Mouse (Mus musculus): ENCODE data around the gene Fam20a. TPM values are rescaled to one million over a fixed set of nuclear protein-coding genes. Genes with fewer than 3 reads are reported as not detected.

The Fam20a gene
- polyA plus RNA-seq, 1 experiment from 2014 or later = 3.3 TPM

DNA sequence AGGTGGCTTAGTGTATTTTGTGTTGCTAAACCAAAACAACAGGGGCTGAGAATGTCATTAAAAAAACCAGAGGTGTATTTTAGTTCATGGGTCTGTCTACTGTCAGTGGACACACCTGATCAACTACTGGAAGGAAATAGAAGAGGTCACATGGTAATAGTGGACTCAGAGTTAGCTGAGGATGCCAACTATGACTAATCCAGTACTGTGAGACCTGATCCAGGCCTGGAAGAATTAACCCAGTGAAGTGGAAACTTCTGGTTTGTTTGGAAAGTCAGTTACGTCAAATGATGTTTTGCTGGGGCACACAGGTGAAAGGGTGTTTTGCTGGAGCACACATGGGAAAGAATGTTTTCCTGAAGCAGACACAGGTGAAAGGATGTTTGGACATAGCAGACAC lies 12.3 kb upstream of the Fam20a start:
- no peak overlapping the region for H3K4me3 ChIP-seq
- 87% methylated on average over 1 of the region's 1 CpGs for WGBS
- H3K9me3 ChIP-seq = no peaks in the 10 kb centered on the region
- H3K9ac ChIP-seq = no peak overlapping the region
- no peaks in the 10 kb centered on the region for H3K36me3 ChIP-seq
- ATAC-seq (ENCODE audit: insufficient number of reproducible peaks, insufficient read depth, low FRiP score, low TSS enrichment) = no peak
- no peaks in the 10 kb centered on the region for H3K27me3 ChIP-seq
- no peak overlapping the region for H3K27ac ChIP-seq
- peaks cover 6% of the 10 kb centered on the region; the same call in 1 of the 2 replicates for H3K4me1 ChIP-seq
- no peak overlapping the region for H3K4me2 ChIP-seq (replicated peaks)

DNA sequence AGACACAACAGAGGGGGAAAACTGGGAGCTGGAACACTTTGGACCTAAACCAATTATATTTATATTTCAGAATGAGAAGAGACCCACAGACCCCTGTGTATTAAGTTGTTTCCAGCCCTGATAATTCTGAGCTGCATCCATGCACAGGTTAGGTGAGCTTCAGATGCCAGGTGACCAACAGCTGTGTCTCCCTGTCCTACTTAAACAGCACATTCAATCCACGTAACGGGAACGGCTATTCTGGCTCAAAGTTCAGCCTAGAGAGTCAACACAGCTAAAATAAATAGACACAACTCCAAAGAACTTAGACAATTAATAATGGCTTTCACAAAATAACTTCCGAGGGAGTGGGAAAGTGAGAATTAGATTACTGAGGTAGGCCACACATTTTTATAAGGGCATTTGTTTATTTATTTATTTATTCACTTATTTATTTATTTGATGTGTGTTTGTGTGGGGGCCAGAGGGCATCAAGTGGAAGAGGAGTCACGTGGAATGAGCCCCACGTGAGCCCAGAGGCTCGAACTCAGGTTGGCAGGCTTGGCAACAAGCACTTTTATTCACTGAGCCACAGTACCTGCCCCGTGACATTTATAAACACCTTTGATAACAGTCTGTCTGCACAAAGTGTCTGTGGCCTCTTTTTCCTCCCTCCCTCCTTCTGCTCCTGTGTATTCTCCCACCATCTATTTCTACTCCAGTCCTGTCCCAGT lies 10.8 kb upstream of the Fam20a start:
- no peak for ATAC-seq (ENCODE audit: insufficient number of reproducible peaks, insufficient read depth, low FRiP score, low TSS enrichment)
- Histone ChIP-seq H3K36me3 (no peaks in the 10 kb centered on the region), H3K9ac (no peak overlapping the region), H3K4me1 (peaks cover 6% of the 10 kb centered on the region; the same call in 1 of the 2 replicates), H3K27ac (no peak overlapping the region), H3K27me3 (no peaks in the 10 kb centered on the region), H3K4me3 (no peak overlapping the region), H3K9me3 (no peaks in the 10 kb centered on the region), H3K4me2 (replicated peaks) (no peak overlapping the region)
- 82% methylated on average over 8 of the region's 8 CpGs for WGBS

DNA sequence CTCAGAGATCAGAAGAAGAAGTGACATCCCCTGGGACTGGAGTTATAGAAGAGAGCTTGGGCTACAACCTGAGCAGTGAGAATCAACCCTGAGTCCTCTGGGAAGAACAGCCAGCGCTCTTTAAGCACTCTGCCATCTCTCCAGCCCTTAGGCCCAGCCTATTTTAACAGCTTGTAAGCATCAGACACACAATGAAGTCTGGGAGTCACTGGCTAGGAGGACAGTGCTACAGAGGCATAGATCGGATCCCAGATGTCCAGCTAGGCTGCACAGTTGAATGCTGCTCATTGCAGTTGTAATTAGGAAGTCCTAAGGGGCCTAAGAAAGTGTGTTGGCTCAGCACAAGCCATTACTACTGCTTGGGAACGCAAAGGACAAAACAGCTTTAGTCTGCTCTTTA lies 6.3 kb upstream of the Fam20a start:
- H3K9me3 ChIP-seq = no peaks in the 10 kb centered on the region
- no peak overlapping the region for H3K27ac ChIP-seq
- no peak overlapping the region for H3K4me3 ChIP-seq
- WGBS = 56% methylated on average over 3 of the region's 3 CpGs
- H3K36me3 ChIP-seq = no peaks in the 10 kb centered on the region
- H3K4me2 ChIP-seq (replicated peaks) = no peak overlapping the region
- H3K4me1 ChIP-seq = no peaks in the 10 kb centered on the region
- no peak for ATAC-seq (ENCODE audit: insufficient number of reproducible peaks, insufficient read depth, low FRiP score, low TSS enrichment)
- H3K9ac ChIP-seq = no peak overlapping the region
- H3K27me3 ChIP-seq = no peaks in the 10 kb centered on the region

DNA sequence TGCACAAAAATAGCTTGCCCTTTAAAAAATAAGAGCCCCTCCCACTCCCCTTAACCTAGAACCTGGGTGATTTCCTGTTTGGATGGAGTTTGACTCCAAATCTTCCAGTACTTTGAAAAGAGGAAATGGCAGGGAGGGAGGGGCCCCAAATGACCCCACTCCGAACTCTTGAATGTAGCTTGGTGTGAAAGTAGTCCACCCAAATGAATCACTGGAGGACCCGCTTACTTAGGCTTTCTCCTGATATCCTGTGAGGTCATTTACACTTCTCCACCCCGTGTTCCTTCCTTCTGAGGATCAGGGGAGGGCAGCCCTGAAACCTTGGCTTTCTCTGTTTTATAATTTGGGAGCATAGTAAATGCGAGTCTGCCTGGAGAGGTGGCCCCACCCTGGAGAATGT lies 632 bp upstream of the Fam20a start:
- Histone ChIP-seq H3K27me3 (peaks cover 21% of the 10 kb centered on the region), H3K36me3 (no peaks in the 10 kb centered on the region), H3K4me2 (replicated peaks) (peak overlapping the region; percentile 93; the same call in 1 of the 2 replicates), H3K9ac (no peak overlapping the region), H3K9me3 (no peaks in the 10 kb centered on the region), H3K27ac (no peak overlapping the region), H3K4me1 (peaks cover 16% of the 10 kb centered on the region), H3K4me3 (no peak overlapping the region)
- ATAC-seq (ENCODE audit: insufficient number of reproducible peaks, insufficient read depth, low FRiP score, low TSS enrichment) = no peak
- WGBS = 49% methylated on average over 4 of the region's 4 CpGs

DNA sequence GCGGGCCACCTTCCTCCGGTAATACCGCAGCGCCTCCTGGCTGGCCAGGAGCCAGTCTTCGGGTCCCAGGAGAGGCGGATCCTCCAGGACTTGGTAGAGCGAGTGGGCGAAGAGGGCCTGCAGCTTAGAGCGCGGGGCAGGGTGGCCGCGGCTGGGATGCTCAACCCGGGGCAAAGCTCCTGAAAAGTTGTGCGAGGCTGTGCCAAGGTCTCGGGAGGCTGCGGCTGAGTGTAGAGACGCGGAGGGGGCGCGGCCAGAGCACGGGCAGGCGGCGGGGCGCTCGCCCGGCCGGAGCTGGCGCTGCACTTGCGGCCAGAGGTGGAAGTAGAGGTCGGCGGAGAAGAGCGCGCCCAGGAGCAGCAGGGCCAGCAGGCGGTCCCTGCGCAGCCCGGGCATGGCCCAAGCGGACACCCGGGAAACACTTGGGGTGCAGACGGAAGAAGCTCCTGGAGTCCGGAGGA lies 729 bp downstream of the Fam20a start:
- WGBS = under 1% methylated on average over 40 of the region's 40 CpGs
- Histone ChIP-seq H3K4me1 (peaks cover 16% of the 10 kb centered on the region), H3K4me3 (peak overlapping the region; percentile 45), H3K9ac (peak overlapping the region; percentile 37), H3K4me2 (replicated peaks) (peak overlapping the region; percentile 93), H3K27me3 (peaks cover 21% of the 10 kb centered on the region), H3K27ac (no peak overlapping the region), H3K36me3 (no peaks in the 10 kb centered on the region), H3K9me3 (no peaks in the 10 kb centered on the region)
- no peak; the same call in 1 of the 2 replicates for ATAC-seq (ENCODE audit: insufficient number of reproducible peaks, insufficient read depth, low FRiP score, low TSS enrichment)

DNA sequence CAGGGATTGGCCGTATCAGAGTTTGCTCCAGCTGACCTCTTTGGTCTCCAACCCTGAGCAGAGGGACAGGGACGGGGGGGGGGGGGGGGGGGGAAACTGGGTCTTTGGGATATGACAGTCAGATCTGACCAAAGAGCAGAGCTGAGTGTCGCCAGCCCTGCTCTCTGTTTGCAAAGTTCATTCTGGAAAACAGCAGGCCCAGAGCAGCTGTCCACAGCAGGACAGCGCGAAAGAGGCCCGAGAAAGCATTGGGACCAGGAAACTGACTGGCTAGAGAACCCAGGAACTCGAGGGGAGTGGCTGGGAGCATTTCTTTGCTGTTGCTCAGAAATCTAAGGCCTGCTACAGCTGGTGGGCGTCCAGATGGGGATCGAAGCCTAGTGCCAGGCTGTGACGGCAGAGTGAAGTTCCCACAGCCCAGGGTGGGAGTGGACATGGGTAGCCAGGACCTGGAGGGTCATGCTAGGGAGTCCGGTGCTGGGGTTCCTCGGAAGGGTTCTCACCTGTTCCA lies 1.2 kb downstream of the Fam20a start:
- Histone ChIP-seq H3K9me3 (no peaks in the 10 kb centered on the region), H3K36me3 (no peaks in the 10 kb centered on the region), H3K27me3 (peaks cover 21% of the 10 kb centered on the region), H3K4me2 (replicated peaks) (peak overlapping the region; percentile 93), H3K27ac (no peak overlapping the region), H3K9ac (peak overlapping the region; percentile 37; the same call in 1 of the 2 replicates), H3K4me1 (peaks cover 16% of the 10 kb centered on the region), H3K4me3 (peak overlapping the region; percentile 45)
- 11% methylated on average over 12 of the region's 12 CpGs for WGBS
- ATAC-seq (ENCODE audit: insufficient number of reproducible peaks, insufficient read depth, low FRiP score, low TSS enrichment) = peak; percentile 63; the same call in 1 of the 2 replicates

DNA sequence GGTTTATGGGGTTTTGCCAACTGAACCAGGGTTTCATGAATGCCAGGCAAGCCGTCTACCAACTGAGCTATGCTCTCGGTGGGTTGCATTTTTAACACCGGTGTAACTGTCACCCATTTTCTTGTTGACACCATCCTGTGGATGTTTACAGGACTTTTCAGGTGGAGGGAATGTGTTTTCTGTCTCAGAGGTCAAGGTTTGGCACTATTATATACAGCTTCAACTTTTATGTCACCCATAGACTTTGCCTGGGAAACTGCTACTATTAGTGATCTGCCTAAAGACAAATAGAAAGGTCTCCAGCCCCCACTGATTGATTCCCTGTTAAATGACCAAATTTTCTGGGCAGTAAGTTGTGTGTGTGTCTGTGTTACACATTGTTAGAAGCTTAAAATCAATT lies 2.7 kb downstream of the Fam20a start:
- Histone ChIP-seq H3K9me3 (no peaks in the 10 kb centered on the region), H3K27ac (no peak overlapping the region), H3K4me2 (replicated peaks) (no peak overlapping the region), H3K4me1 (peaks cover 29% of the 10 kb centered on the region), H3K9ac (no peak overlapping the region), H3K36me3 (no peaks in the 10 kb centered on the region), H3K27me3 (peaks cover 21% of the 10 kb centered on the region), H3K4me3 (no peak overlapping the region)
- WGBS = 87% methylated on average over 3 of the region's 3 CpGs
- ATAC-seq (ENCODE audit: insufficient number of reproducible peaks, insufficient read depth, low FRiP score, low TSS enrichment) = no peak

DNA sequence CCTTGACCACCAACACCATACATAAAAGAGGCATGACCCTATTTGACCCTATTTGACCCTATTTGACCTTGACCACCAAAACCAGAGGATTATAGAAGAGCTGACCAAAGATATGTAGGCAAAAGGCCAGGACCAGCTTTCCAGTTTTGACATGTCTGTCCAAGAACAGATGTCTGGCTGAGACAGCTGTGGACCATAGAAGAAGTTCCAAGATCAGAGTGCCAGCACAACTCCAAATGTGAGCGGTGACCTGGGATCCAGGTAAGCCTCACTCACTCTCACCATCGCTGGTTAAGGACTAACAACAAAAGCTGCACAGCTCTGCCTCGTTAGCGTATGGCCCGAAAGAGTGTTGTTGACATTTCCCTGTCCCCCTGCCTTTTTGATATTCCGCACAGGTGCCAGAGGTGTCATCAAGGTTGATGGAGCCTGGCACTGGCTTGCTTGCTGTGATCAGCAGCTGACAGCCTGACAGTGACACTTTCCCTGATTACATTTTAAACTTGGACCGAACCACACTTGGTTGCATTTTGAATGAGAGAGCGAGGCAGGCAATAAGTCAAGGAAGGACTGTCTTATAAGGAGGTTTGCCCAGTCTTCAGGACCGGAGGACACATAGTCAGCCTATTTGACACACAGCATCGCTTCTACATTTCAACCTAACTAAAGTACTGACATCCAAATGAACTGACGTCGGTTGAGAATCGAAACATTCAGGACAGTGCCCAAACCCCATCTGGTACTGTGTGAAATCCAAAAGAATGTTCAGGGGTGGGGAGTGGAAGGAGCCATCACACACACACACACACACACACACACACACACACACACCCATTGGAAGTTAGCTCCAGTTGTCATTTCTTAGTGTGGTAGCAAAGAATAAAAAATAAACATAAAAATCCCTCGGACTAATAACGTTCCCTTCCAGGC lies 3.8 kb downstream of the Fam20a start:
- Histone ChIP-seq H3K4me3 (no peak overlapping the region), H3K4me1 (peaks cover 39% of the 10 kb centered on the region), H3K36me3 (no peaks in the 10 kb centered on the region), H3K4me2 (replicated peaks) (no peak overlapping the region), H3K27ac (no peak overlapping the region), H3K9ac (no peak overlapping the region), H3K27me3 (peaks cover 20% of the 10 kb centered on the region), H3K9me3 (no peaks in the 10 kb centered on the region)
- WGBS = 85% methylated on average over 15 of the region's 15 CpGs
- ATAC-seq (ENCODE audit: insufficient number of reproducible peaks, insufficient read depth, low FRiP score, low TSS enrichment) = no peak

DNA sequence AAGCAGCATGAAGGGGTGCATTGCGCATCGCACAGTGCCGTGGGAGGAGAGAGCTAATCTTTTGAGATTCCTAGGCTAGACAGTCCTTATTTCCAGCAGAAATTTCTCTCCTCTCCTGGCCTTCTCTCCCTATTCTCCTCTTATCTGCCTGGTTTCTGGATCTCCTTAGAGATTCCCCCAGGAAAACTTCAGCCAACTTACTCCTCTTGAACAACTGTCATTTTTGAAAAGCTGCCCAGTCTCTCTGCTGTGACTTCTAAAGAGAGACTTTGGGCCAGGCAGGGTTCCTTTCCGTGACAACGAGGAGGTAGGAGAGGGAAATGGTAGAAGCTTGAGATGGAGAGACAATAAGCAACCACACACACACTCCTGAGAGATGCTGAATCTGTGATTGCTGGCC lies 4.6 kb downstream of the Fam20a start:
- peaks cover 41% of the 10 kb centered on the region for H3K4me1 ChIP-seq
- WGBS = 81% methylated on average over 5 of the region's 5 CpGs
- H3K9me3 ChIP-seq = no peaks in the 10 kb centered on the region
- ATAC-seq (ENCODE audit: insufficient number of reproducible peaks, insufficient read depth, low FRiP score, low TSS enrichment) = no peak
- no peak overlapping the region for H3K9ac ChIP-seq
- no peak overlapping the region for H3K4me2 ChIP-seq (replicated peaks)
- no peak overlapping the region for H3K4me3 ChIP-seq
- peaks cover 15% of the 10 kb centered on the region for H3K27me3 ChIP-seq
- no peaks in the 10 kb centered on the region for H3K36me3 ChIP-seq
- H3K27ac ChIP-seq = no peak overlapping the region

DNA sequence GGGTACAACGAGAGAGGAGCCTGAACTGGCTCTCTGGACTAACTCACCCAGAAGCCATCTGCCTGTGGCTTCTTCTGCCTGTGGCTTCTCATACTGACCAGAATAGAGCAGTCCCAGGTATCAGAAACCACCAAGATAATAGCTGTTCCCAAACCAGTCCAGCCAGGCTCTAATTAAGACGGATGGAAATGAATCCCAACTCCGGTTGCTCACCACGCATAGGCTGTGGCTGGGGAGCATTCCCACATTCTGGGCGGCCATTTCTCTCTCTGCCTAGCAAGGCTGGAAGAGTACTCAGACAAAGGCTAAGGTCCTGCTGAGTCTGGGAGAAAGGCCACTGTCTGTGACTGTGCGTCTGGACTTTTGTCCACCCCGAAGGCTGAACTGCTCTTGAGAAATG lies 5.1 kb downstream of the Fam20a start:
- WGBS = 64% methylated on average over 7 of the region's 7 CpGs
- Histone ChIP-seq H3K4me1 (peaks cover 38% of the 10 kb centered on the region), H3K9ac (no peak overlapping the region), H3K9me3 (no peaks in the 10 kb centered on the region), H3K4me3 (no peak overlapping the region), H3K27me3 (peaks cover 15% of the 10 kb centered on the region), H3K27ac (no peak overlapping the region), H3K36me3 (no peaks in the 10 kb centered on the region), H3K4me2 (replicated peaks) (no peak overlapping the region)
- ATAC-seq (ENCODE audit: insufficient number of reproducible peaks, insufficient read depth, low FRiP score, low TSS enrichment) = no peak

DNA sequence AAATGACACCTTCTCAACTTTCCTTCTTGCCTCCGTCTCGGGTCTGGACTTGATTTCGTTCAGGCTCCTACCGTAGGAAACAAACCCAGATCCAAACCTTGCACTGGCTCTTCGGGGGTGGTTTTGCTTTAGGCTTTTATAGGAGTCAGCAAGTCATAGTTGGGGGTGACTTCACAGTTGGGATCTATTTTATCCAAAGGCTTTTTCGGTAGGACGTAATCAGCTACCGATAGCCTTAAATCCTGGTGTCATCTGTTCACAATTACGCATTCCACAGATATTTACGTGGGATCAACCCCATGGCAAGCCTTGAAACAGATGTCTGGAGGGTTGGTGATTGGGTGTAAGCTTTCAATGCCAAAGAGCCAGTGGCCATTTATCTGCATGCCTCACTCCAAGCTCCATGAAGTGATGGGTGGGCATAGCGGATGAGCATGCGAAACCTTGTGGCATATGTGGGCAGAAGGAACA lies 6.7 kb downstream of the Fam20a start:
- peaks cover 29% of the 10 kb centered on the region for H3K4me1 ChIP-seq
- H3K4me2 ChIP-seq (replicated peaks) = no peak overlapping the region
- H3K4me3 ChIP-seq = no peak overlapping the region
- H3K27ac ChIP-seq = peak overlapping the region; percentile 50; the same call in 1 of the 2 replicates
- WGBS = 33% methylated on average over 12 of the region's 12 CpGs
- no peaks in the 10 kb centered on the region for H3K27me3 ChIP-seq
- no peaks in the 10 kb centered on the region for H3K9me3 ChIP-seq
- no peak overlapping the region for H3K9ac ChIP-seq
- no peak for ATAC-seq (ENCODE audit: insufficient number of reproducible peaks, insufficient read depth, low FRiP score, low TSS enrichment)
- no peaks in the 10 kb centered on the region for H3K36me3 ChIP-seq

Data from embryonic facial prominence, embryonic 12.5 days (tissue).